ENCODE assay signal across 24 mouse cellular contexts in the genomic region with DNA sequence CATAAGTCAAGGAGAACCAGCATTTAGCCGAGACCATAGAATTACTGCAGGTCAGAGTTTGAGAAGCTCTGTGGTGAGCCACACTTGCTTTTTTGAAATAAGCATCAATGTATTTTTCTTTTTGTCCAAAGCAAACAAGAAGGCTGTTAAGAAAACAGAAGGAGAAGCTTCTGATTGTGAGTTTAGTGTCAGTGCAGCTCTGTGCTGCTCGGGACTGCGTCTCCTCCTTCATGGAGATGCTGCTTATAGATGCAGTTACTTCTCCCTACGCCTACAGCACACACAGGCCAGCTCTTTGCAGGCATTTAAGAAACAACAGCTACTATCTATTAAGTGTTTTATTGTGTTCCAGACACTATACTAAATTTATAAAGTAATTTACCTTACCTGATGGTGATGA.
"Had no signal": no experiment of that assay in that cellular context is flagged by ENCODE, and none has a peak within 500 bp of the region (broad histone marks: within the 10 kb centered on the region; RNA-seq: fewer than 3 reads in every experiment).

No protein-coding gene starts in this region.

- H3K9ac ChIP-seq: heart, embryonic 12.5 days; hindbrain, embryonic 12.5 days; hindbrain, embryonic 14.5 days; intestine, embryonic 15.5 days; limb, embryonic 12.5 days had no signal

- H3K4me3 ChIP-seq: heart, embryonic 10.5 days; heart, embryonic 12.5 days; hindbrain, embryonic 10.5 days; hindbrain, embryonic 12.5 days; intestine, embryonic 15.5 days; left cerebral cortex, adult 2 months; limb, embryonic 10.5 days; limb, embryonic 12.5 days had no signal

- ATAC-seq: forebrain, embryonic 16.5 days; hindbrain, embryonic 16.5 days; inflammation-experienced regulatory T-cells, adult 6 months; intestine, embryonic 15.5 days; intestine, postnatal 0 days had no signal

- H3K4me1 ChIP-seq: limb, embryonic 12.5 days had no signal

- H3K27ac ChIP-seq: heart, embryonic 10.5 days; hindbrain, embryonic 10.5 days; hindbrain, embryonic 12.5 days; intestine, embryonic 15.5 days; left cerebral cortex, adult 2 months; limb, embryonic 10.5 days; limb, embryonic 12.5 days had no signal

- H3K27me3 ChIP-seq: heart, embryonic 12.5 days; hindbrain, embryonic 12.5 days; intestine, embryonic 15.5 days; limb, embryonic 12.5 days had no signal

- DNase-seq: gastrocnemius, postnatal 25 days; heart, adult 18-20 months; heart, postnatal 10 days; heart, postnatal 4 days; kidney, adult 18-20 months; kidney, adult 8-10 months; kidney, postnatal 10 days; kidney, postnatal 25 days; kidney, postnatal 4 days; liver had no signal

- H3K9me3 ChIP-seq: heart, embryonic 10.5 days; heart, embryonic 12.5 days; hindbrain, embryonic 10.5 days; hindbrain, embryonic 12.5 days; intestine, embryonic 15.5 days; limb, embryonic 10.5 days; limb, embryonic 12.5 days had no signal

- H3K4me2 ChIP-seq: heart, embryonic 12.5 days; hindbrain, embryonic 12.5 days; hindbrain, embryonic 14.5 days; intestine, embryonic 15.5 days; limb, embryonic 12.5 days; liver, embryonic 11.5 days had no signal

- H3K36me3 ChIP-seq: intestine, embryonic 15.5 days had no signal
